Mouse (Mus musculus) cerebellum, adult 11-12 months (tissue): ENCODE measurements around the gene Myo1c.
"Not testable (repeated sequence)": the region's sequence is repeated elsewhere in the genome, so short reads cannot be mapped to it uniquely, and the experiment has no call there.

Experiments used
- DNase-seq: peaks from one replicate; pipeline ENCODE4 v3.0.0; 2022

Gene Myo1c

DNA sequence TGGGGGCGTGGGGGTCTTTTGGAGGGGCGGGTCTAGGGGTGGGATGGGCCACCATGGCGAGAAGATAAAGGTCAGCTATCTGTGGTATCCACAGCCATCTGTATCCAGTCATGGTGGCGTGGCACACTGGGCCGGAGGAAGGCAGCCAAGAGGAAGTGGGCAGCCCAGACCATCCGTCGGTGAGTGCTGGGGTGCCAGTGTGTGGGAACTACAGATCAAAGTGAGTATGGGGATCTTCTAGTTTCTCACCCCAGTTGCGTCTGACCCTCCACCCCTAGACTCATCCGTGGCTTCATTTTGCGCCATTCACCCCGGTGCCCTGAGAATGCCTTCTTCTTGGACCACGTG is 19.5 kb downstream of the Myo1c start:
- no peak for DNase-seq

DNA sequence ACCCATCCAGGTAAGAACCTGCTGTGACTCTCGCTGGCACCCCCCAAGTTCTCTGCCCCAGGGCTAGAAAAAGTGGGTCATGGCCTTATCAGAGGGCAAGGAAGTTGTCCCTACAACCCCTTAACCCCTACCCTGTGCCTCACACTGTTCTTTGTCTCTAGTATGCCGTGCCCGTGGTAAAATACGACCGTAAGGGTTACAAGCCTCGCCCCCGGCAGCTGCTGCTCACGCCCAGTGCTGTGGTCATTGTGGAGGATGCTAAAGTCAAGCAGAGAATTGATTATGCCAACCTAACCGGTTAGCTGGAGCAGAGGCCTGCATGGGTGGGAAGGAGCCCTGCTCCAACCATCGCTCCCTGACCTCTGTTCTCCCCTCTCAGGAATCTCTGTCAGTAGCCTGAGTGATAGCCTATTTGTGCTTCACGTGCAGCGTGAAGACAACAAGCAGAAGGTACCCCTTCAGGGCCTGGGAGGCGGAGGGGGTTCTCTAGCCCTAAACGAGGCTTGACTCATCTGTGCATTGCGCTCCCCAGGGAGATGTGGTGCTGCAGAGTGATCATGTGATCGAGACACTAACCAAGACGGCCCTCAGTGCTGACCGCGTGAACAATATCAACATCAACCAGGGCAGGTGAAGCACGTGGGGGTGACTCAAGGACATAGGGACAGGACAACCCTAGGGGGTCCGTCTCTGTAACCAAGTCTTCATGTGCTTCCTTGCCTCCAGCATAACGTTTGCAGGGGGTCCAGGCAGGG is 21.3 kb downstream of the Myo1c start:
- DNase-seq: no peak

DNA sequence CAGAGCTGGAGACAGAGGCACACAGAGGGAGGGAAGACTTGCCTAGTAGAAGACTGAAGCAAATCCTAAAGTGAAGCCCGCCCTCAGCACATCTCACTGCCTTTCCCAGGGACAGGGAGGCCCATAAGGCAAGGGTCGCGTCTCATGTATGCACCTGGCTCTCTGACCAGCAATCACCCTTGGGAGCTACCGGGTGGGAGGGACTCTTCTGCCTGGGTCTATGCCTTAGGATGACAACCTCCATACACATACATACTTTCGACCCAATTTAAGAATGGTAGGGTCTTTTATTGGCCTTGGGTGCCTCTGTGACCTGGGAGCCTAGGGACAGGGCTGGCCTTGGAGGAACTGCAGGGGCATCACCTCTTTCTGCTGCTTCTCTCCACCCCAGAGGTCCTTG is 23.1 kb downstream of the Myo1c start:
- DNase-seq: no peak

DNA sequence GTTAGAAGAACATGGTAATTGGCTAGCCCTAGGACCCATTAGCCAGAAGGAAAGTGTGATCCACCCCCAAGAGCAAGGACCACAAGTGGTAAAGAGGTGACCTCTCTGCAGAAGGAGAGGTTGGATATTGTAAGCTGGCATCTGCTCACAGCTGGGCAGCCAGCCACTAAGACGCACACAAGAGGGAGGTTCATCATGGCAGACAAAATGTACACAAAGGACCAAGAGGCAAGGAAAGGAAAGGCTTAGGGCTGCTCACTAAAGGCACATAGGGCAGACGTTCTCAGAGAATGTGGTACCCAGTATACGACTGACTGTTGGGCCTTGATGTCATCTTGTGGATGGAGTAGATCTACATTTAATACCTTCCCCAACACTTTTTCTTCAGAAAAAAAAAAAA is 24.6 kb downstream of the Myo1c start:
- no peak for DNase-seq

DNA sequence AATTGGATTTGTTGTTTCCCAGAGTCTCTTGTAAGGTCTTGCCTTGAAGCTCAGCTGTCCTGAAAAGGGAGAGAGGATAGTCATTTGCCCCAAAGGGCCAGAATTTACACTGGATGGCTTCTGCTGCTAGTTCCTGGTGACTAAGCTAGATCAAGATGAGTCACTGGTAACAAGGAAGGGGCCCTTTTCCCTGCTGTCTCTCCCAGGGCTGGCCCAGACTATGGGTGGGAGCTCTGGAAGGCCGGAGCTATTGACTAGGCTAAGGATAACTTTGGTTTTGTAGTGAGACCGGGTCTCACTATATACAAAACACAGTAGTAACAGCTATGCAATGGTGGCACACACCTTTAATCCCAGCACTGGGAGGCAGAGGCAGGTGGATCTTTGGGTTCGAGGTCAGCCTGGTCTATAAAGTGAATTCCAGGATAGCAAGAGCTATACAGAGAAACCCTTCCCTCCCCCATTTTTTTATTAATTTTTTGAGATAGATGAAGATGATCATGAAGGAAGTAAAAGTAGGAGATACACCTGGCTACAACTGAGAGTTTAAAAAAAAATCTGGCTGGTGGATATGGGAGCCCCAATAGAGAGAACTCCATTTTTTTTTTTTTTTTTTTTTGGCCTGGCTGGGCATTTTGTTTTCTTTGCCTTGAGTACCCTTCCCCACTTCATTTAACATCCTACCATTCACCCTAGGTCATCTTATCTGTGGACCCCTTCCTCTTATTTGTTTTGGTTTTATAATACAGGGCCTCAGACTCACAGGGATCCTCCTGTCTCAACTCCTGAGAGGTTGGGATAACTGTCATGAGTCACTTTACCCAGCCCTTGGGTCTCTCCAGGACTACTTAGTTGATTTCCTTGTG is 27.8 kb downstream of the Myo1c start:
- no peak for DNase-seq

DNA sequence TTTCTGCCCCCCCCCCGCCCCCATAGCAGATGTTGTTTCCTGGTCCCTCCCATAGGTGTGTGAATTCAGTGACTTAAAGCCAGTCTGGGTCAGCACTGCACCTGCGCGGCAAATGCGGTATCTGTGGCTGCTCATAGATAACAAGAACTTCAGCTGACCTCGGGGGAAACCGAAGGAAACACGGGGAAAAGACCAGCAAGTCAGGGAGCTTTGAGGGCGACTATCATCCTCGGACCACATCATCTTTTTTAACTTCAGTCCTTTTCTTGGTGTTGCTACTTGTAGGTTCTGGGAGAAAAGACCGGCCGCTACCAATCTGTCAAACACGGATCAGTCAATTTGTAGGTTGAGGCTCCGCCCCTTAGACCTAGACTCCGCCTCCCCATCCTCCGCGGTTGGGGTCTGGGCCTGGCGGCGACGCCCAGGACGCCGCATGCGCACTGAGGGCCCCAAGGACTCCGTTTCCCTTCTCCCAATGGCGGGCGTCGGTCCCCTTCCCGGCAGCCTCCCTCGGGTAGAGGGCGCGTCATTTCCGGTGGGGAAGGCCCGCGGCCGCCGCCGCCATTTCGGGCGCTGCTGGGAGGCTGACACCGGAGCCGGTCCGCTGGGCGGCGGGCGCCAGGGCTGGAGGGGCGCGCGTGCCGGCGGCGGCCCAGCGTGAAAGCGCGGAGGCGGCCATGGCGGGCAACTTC is 28.6 kb downstream of the Myo1c start, which contains the start of gene Crk:
Gene Crk (plus strand): TSS at position 513 of the 692 bp plus-strand sequence.
- DNase-seq: peak; percentile 98

DNA sequence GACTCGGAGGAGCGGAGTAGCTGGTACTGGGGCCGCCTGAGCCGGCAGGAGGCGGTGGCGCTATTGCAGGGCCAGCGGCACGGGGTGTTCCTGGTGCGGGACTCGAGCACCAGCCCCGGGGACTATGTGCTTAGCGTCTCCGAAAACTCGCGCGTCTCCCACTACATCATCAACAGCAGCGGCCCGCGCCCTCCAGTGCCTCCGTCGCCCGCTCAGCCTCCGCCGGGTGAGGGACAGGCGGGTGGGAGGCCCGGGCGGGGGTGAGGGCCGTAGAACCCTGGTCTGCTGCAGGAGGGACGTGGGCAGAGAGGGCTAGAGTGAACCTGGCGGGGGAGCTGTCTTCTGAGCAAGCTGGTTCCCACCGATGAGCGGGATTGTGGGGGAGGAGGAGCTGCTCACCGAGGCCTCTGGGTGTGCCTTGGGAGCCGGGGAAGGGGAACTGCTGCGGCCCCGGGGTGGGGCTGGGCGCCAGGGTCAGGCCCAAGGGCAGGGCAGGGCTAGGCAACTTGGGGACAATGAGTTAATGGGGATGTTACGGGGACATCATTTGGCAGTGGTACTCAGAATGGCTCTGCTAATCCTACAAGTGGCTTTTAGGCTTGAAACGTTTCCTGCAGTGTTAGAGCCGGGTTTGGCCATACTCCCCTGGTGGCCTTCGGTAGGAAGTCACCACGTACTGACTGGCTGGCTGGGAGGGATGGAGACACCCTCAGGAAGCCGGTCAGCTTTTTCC is 29.3 kb downstream of the Myo1c start:
- DNase-seq: peak; percentile 76

DNA sequence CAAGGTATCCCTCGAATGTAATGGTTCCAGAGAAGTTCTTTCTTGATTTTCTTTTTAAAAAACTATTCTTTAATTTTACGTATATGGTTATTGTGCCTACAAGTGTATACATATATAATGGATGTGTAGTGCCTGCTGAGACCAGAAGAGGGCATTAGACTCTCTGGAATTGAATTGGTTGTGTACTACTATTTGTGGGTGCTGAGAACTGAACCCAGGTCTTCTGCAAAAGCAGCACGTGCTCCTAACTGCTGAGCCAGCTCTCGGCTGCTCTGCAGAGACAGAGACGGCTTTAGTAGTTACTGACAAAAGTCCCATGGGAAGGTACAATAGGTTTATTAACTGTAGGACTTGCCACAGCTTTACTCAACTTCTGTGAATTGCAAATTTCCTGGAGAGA is 34.2 kb downstream of the Myo1c start:
- DNase-seq: no peak

DNA sequence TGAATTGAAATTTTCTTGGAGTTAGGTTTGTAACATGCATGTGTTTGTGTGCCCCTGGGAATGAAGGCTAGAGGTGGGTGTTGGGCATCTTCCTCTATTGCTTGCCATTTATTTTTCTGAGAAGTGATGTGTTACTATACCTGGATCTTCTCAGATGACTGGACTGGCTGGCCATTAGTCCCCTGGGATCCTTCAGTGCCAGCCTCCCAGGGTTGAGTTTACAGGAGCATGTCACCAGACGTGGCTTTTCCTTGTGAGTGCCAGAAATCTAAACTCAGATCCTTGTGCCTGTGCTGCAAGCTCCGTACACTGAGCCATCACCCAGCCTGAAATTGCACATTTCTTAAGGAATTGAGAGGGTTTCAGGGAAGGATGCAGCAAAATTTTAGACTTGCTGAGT is 34.7 kb downstream of the Myo1c start:
- DNase-seq: no peak

DNA sequence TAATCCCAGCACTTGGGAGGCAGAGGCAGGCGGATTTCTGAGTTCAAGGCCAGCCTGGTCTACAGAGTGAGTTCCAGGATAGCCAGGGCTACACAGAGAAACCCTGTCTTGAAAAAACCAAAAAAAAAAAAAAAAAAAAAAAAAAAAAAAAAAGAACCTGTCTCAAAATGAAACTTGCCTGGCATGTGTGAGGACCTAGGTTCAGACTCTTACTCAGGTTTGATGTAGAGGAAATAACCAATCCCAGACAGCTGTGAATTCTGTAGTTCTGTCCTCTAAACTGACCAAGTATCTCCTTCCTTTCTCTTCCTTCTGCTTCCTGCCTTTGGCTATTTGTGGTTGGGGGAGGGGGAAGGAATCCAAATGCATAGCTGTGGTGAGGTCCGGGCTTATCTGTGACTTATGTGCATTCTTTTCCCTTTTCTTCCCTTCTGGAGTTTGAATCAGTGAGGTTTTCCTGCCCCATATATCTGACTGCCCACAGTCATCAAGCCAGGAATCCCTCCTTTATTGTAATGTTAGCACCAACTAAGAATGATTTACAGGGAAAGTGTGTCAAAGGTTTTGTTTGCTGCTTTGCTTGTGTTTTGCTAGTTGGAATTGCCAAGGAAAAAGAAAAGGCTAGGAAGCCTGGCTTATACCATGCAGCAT is 37.2 kb downstream of the Myo1c start:
- no peak for DNase-seq

DNA sequence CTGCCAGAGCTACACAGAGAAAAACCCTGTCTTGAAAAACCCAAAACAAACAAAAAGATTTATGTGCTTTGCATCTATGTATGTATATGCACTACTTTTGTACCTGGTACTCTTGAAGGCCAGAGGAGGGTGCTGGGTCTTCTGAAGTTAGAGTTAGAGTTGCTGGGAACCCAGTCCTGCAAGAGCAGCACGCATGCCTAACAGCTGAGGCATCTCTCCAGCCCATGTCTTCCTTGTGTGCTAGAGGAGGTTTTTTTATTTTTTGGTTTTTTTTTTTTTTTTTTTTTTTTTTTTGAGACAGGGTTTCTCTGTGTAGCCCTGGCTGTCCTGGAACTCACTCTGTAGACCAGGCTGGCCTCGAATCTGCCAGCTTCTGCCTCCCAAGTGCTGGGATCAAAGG is 37.8 kb downstream of the Myo1c start:
- no peak for DNase-seq

DNA sequence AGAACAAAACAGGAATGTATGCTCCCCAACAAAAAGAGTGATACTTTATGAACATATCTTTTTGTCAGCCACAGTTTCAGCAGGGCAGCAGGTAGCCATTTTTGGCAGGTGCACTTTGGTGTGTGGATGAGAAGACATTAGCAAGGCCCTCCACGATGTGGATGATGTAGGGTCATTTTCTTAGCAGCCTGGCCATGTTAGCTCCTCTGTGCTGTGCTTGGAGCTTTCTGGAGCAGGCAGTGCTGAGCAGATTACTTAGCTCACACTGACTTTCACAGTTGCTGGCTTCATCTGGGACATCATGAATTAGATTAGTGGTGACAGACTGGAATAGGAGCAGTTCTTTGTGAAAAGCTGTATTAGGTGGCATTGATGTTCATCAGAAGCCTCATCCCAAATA is 39.7 kb downstream of the Myo1c start:
- no peak for DNase-seq

DNA sequence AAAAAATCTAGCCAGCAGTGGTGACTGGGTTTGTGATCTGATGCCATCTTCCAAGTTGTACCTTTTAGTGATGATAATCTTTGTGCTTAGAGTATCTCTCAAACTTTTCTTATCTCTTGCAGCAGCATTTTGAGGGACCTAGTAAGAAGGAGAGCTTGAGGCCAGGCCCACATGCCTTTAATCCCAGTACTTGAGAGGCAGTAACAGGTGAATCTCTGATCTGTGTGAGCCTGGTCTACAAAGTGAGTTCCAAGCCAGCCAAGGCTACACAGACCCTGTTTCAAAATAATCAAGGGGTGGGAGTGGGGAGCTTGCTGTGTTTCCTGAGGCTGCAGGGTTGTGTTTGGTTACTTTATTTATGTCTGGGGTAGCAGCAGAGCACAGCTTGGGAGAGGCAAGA is 40.7 kb downstream of the Myo1c start:
- no peak for DNase-seq

DNA sequence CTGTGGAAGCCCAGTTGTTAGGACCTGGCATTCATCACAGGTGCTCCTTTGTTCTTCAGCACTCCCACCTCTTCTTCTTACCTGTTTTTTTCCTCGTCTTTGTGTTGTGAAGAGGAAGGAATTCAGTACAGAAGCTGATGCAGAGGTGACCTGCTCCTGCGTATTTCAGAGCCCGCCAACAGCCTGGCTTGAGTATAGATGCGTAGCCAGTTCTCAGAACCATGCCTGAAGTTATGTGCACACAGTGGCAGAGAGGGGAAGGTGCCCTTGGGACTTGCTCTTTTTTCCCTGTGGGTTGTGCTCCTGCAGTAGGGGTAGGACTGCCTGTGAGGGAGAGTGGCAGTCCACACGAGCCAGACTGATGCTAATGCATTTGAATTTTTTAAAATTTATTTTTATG is 43.3 kb downstream of the Myo1c start:
- DNase-seq: no peak

DNA sequence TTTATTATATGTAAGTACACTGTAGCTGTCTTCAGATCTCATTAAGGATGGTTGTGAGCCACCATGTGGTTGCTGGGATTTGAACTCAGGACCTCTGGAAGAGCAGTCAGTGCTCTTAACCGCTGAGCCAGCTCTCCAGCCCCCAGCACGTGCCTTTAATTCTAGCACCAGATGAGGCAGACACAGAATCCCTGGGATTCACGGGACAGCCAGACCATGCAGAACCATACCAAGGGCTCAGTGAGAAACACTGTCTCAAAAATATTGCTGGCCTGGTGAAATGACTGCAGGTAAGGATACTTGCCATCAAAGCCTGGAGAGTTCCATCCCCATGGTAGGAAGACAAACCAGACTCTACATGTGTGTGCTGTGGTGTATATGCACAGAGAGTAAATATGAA is 47.2 kb downstream of the Myo1c start:
- not testable (repeated sequence) for DNase-seq

DNA sequence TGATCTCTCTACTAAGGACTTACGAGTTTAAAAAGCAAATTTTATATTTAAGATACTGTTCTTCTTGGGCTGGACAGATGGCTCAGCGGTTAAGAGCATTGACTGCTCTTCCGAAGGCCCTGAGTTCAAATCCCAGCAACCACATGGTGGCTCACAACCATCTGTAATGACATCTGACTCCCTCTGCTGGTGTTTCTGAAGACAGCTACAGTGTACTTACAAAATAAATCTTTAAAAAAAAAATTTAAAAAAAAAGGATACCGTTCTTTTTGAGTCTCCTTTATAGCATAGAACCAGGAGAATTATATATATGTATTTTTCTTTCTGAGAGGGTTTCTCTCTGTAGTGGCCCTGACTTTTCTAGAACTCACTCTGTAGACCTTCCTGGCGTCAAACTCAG is 50.3 kb downstream of the Myo1c start:
- DNase-seq: no peak

DNA sequence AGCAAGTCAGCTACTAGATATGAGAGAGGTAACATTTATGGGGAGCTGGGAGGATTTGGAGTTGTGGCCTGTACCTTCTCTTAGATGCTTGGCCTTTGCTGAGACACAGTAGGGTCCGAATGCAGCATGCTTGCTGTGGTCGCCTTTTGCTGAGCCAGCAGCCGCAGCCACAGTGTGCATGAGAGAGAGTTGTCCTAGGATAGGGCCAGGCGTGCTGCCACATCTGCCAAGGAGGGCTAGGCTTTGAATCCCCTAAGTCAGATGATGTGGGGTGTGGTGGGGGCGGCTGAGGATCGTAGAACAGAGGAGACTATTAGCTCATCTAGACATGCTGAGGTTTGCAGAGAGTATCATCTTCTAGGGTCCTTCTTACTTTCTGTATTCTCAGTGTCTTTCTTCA is 52.5 kb downstream of the Myo1c start:
- no peak for DNase-seq

DNA sequence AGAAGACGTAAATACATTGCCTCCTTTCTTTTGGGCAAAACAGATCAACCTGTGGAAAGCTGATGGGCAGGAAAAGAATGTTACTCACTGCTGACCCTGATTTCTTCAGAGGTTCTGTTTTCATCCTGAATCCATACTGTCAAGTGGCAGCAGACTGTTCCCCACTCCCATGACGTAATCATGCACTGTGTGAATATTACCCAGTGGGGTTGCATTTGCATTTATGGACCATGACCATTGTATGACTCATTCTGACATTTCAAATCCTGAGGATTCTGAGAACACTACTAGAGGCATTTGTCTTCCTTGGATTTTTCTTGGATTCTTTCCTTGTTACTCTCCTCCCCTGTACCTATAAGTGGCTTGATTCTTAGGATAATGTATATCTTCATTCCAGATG is 53.4 kb downstream of the Myo1c start:
- no peak for DNase-seq

DNA sequence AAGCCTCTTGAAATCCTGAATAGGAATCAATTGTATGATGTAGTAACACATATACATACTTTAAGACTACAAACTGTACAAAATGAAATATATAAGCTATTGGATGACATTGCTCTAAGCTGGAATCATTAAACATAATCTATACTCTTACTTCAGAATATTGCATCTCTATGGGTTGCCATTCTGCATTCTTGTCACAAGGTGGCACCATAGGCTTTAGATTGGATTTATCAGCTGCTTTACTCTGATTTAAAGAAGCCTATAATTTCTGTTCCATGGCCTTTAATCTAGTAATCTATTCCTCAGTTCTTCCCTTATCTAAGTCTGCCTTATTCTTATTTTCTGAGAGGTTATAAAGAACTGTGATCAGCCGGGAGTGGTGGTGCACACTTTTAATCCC is 63.6 kb downstream of the Myo1c start:
- DNase-seq: no peak

DNA sequence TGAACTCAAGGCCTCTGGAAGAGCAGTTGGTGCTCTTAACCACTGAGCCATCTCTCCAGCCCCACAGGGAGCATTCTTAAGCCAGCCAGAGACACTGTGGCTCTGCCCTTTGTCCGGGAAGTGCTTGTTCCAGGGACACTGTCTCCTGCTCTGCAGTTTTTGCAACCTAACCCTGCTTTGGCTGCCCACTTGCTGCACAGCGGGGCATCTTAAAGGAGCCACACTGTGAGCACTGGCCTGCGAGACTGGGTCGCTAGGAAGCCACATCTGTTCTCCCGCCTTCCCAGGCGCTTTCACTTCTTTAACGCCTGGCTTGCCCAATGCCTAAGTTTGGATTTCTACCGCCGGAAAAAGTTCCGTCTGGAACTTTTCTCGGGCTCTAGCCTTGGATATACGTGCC is 65.3 kb downstream of the Myo1c start:
- DNase-seq: no peak

DNA sequence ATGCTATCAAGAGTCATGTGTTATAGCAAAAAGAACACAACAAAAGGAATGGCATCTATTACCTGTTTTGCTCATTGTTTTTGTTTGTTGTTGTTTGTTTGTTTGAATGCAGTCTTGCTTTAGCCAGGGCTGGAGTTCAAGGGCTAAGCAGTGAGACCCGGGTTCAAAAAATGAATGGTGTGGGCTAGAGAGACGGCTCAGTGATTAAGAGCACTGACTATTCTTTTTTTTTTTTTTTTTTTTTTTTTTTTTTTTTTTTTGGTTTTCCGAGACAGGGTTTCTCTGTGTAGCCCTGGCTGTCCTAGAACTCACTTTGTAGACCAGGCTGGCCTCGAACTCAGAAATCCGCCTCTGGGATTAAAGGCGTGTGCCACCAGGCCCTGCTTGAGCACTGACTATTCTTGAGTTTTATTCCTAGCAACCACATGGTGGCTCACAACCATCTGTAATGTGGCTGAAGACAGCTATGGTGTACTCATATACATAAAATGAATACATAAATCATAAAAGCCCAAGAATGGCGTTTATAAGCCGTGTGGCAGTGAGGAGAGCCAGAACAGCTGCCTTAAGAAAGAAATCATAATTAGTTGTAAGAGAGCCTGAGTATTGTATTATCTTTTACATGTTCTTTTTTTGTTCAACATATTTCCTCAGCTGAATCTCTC is 66.5 kb downstream of the Myo1c start:
- no peak for DNase-seq

DNA sequence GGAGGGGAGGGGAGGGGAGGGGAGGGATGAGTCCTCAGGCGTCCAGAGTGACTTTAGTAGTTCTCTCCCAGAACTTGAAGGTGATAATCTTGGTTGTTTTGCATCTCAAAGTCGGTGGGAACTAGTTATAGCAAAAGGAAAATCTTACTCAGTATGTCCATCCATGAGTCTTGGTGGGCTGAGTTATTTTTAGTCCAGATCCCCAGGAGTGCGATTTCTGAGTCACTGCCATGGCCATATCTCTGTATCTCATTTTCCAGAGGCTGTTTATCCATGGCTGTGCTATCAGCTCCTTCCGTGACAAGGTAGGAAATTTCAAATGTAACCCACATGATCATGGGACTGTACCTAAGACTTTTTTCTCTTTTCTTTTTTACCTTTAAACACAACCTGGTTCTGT is 72.0 kb downstream of the Myo1c start:
- DNase-seq: no peak
